Mouse (Mus musculus) lung, postnatal 0 days (tissue): Measurements from ENCODE around the gene Cdh13.

Experiments used
- CTCF ChIP-seq: IDR thresholded peaks from 2 replicates; pipeline ENCODE4 v1.5.1; 2016; ENCODE audit warnings: antibody characterized with exemption, mild to moderate bottlenecking
- EP300 ChIP-seq: IDR thresholded peaks from 2 replicates; pipeline ENCODE4 v1.6.1; 2016; ENCODE audit warnings: antibody characterized with exemption, mild to moderate bottlenecking, control low read depth

DNA sequence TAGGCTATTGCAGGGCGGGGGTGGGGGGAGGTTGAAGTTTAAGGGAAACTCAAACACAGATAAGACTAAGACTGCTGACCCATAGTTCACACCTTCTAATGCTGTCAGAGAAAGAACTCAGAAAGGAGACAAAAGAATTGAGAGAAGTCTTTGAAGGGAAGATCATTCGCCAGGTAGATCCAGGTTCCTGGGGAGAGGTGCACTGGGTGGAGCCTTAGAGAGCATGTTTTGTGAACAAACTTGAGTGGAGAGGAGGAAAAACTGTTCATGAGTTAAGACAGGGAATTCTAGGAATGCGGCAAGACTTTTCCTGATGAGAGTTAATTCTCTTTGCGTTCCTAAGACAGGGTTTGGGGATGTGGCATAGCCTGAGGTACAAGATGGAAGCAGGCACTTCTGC is 366.4 kb downstream of the Cdh13 start:
- TF ChIP-seq CTCF: no peak
- TF ChIP-seq EP300: no peak
